Comparison of ENCODE assay signal across 23 mouse cellular contexts in the genomic region with DNA sequence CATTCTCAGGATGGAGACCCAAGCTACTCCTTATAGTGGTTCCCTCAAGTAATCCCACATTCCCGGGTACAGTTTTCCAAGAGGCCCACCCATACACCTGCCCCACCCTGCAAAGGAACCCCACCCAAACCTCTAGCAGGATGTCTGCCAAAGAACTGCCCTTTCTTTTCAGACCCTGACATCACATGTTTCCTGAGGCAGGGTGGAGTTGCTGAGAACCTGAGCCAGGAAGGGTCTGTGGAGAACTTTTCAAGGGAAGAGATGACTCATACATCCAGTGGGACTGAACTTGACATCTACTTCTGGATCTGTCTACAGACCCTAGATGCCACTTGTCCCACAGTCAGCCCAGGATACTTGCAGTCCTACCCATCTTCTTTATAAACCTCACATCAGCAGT. TPM values are rescaled to one million over a fixed set of nuclear protein-coding genes. Genes with fewer than 3 reads are reported as not detected.
A peak's percentile ranks its signal among the peaks of the same experiment; 100 is the strongest.
DNase-seq lines count a peak whose midpoint lies in the region; ATAC-seq and TF ChIP-seq lines count a peak whose summit lies in the region.
"Had no signal": no experiment of that assay in that cellular context is flagged by ENCODE, and none has a peak within 500 bp of the region (broad histone marks: within the 10 kb centered on the region; RNA-seq: fewer than 3 reads in every experiment).

No protein-coding gene starts in this region.

- H3K4me2 ChIP-seq in kidney, embryonic 14.5 days (replicated peaks; ENCODE audit: low read depth, low read length) = no peak overlapping the region
- H3K4me2 ChIP-seq: embryonic facial prominence, embryonic 12.5 days; heart, embryonic 15.5 days; liver, embryonic 13.5 days; midbrain, embryonic 11.5 days; neural tube, embryonic 13.5 days had no signal

- WGBS in kidney, embryonic 14.5 days = 89% methylated on average over 1 of the region's 1 CpGs

- peak; percentile 8 for DNase-seq in adrenal gland, adult 2 months
- DNase-seq in adrenal gland, postnatal 10 days = no peak
- peak; percentile 10 for DNase-seq in kidney, adult 9 months
- peak; percentile 13 for DNase-seq in ES-CJ7 (ENCODE audit: low read depth, low spot score)
- peak; percentile 4 for DNase-seq in lung, postnatal 10 days
- DNase-seq in right cerebral cortex, adult 2 months (ENCODE audit: low spot score in 2 of 2) = no peak
- no peak for DNase-seq in left cerebral cortex, adult 2 months (ENCODE audit: extremely low spot score in 1 of 2, low spot score in 2 of 2)
- DNase-seq: cerebellum, adult 9-10 months; gastrocnemius, postnatal 10 days; liver, embryonic 13.5 days; right cerebral cortex, postnatal 25 days; thymus, postnatal 36 days had no signal

- H3K36me3 ChIP-seq in kidney, embryonic 14.5 days (ENCODE audit: control insufficient read depth, insufficient read depth, low read length) = no peaks in the 10 kb centered on the region
- H3K36me3 ChIP-seq: embryonic facial prominence, embryonic 12.5 days; heart, embryonic 15.5 days; liver, embryonic 13.5 days; neural tube, embryonic 13.5 days had no signal

- intact Hi-C loops in left cerebral cortex, adult 2 months (cut with DNase I) = no loop called here

- H3K4me3 ChIP-seq in kidney, embryonic 14.5 days (ENCODE audit: low read length) = no peak overlapping the region
- H3K4me3 ChIP-seq in left cerebral cortex, adult 2 months = no peak overlapping the region
- H3K4me3 ChIP-seq: embryonic facial prominence, embryonic 12.5 days; heart, embryonic 15.5 days; liver, embryonic 13.5 days; neural tube, embryonic 13.5 days had no signal

- no peaks in the 10 kb centered on the region for H3K4me1 ChIP-seq in kidney, embryonic 14.5 days (ENCODE audit: control insufficient read depth, insufficient read depth, low read length)
- H3K4me1 ChIP-seq: embryonic facial prominence, embryonic 12.5 days; heart, embryonic 15.5 days; liver, embryonic 13.5 days; neural tube, embryonic 13.5 days had no signal

- no peaks in the 10 kb centered on the region for H3K9me3 ChIP-seq in kidney, embryonic 14.5 days (ENCODE audit: control insufficient read depth, low read length)
- H3K9me3 ChIP-seq: embryonic facial prominence, embryonic 12.5 days; heart, embryonic 15.5 days; liver, embryonic 13.5 days; neural tube, embryonic 13.5 days had no signal

- no peak overlapping the region for H3K9ac ChIP-seq in kidney, embryonic 14.5 days (ENCODE audit: low read depth, low read length)
- H3K9ac ChIP-seq: embryonic facial prominence, embryonic 12.5 days; heart, embryonic 15.5 days; liver, embryonic 13.5 days; neural tube, embryonic 13.5 days had no signal

- H3K27me3 ChIP-seq in kidney, embryonic 14.5 days (ENCODE audit: control insufficient read depth, insufficient read depth, low read length) = no peaks in the 10 kb centered on the region
- H3K27me3 ChIP-seq: CH12.LX; embryonic facial prominence, embryonic 12.5 days; heart, embryonic 15.5 days; liver, embryonic 13.5 days; neural tube, embryonic 13.5 days had no signal

- H3K27ac ChIP-seq in kidney, embryonic 14.5 days (ENCODE audit: low read depth, low read length) = no peak overlapping the region
- H3K27ac ChIP-seq in left cerebral cortex, adult 2 months = no peak overlapping the region
- H3K27ac ChIP-seq: embryonic facial prominence, embryonic 12.5 days; heart, embryonic 15.5 days; liver, embryonic 13.5 days; macrophage; neural tube, embryonic 13.5 days had no signal

- TF ChIP-seq CTCF in left cerebral cortex, adult 2 months (IDR thresholded peaks at IDR 0.05) = no peak

- ATAC-seq in kidney, embryonic 14.5 days (ENCODE audit: low FRiP score, low TSS enrichment) = no peak
- ATAC-seq: forebrain, embryonic 16.5 days; hindbrain, embryonic 16.5 days; intestine, postnatal 0 days had no signal

RNA-seq across cellular contexts. Expression of gene Bmp15, which starts 2.8 kb away (rescaled TPM):
- total RNA-seq in adrenal gland, adult 2 months (2021) = under 1 TPM; 0.10 to 0.26 TPM
- polyA plus RNA-seq in adrenal gland, adult 2 months (2012; rRNA removed) = 0.04 TPM in 1 of 2 replicates, not detected in the other
- total RNA-seq in adrenal gland, postnatal 10 days (2021) = under 1 TPM; 0.12 to 0.15 TPM
- polyA plus RNA-seq in kidney, embryonic 14.5 days (2014; fragmentation: Nextera tagmentation; extraction: Ambion mirVana) = 0.06 and 0.15 TPM in 2 replicates
- total RNA-seq in left cerebral cortex, adult 2 months (2021) = under 1 TPM; 0.14 to 0.25 TPM
- total RNA-seq: CH12.LX; monocyte, adult 5-6 weeks had no signal
- polyA plus RNA-seq: embryonic facial prominence, embryonic 12.5 days; liver, embryonic 13.5 days; macrophage; midbrain, embryonic 11.5 days had no signal

Comparison
In these comparisons a context has a peak if more than half of its experiments do, and no peak if none do; other contexts are left out.
1. DNase-seq: peak in adrenal gland, adult 2 months (single experiment), kidney, adult 9 months (single experiment), ES-CJ7 (single experiment) and lung, postnatal 10 days (single experiment); none in adrenal gland, postnatal 10 days (single experiment), right cerebral cortex, adult 2 months (0 of 2) and left cerebral cortex, adult 2 months (0 of 2).